Mouse (Mus musculus) thymus, adult 2 months (tissue): ENCODE measurements around the gene Minos1.

ENCODE experiments used
- CTCF ChIP-seq: fragments of 200-500 bp; IDR thresholded peaks from 2 replicates; pipeline ENCODE4 v1.5.1; 2012; ENCODE audit warnings: mild to moderate bottlenecking, control low read depth, low read length, moderate library complexity, borderline replicate concordance; ENCODE audit not compliant: control insufficient read depth, poor library complexity, insufficient read depth; ENCODE audit errors: extremely low read depth
- POLR2A ChIP-seq: fragments of 200-500 bp; IDR thresholded peaks from 2 replicates; pipeline ENCODE4 v1.6.1; 2012; ENCODE audit warnings: mild to moderate bottlenecking, low read length, control low read depth, moderate library complexity; ENCODE audit not compliant: control insufficient read depth, poor library complexity, insufficient read depth; ENCODE audit errors: extremely low read depth

GRCm38 (mm10) chr4:139146760-139147159 lies 15.8 kb upstream of the Minos1 start:
- TF ChIP-seq CTCF (no peak), POLR2A (no peak)
